In the genomic region with DNA sequence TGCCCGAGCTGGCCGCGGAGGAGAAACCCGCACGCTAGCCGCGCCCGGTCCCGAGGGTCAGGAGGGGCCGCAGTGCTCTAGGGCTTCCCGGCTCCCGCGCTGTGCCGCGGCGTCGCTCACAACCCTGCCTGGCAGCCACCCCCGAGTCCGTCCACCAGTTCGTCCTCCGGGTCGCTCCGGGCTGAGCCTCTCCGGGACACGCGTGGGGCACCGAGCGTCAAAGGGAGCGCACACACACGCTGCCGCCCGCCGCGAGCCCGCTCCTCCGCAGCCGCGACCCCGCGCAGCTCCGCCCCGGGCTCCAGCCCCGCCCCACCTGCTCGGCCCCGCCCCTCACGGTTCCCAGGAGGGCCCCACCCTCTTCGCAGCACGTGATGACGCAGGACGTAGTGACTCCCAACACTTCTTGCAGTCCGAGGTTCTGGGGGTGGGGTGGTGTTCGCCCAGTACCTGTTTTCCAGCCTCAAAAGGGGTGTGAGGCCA, we compare ENCODE assay signal across 8 mouse cellular contexts. TPM values are rescaled to one million over a fixed set of nuclear protein-coding genes. Genes with fewer than 3 reads are reported as not detected.
DNase-seq lines count a peak whose midpoint lies in the region; ATAC-seq and TF ChIP-seq lines count a peak whose summit lies in the region.

Gene Ahr (minus strand): TSS at position 285 of the 483 bp plus-strand sequence.

- H3ac ChIP-seq in myocyte (ENCODE audit: control insufficient read depth, insufficient read length), result peak within 1 kb of the TSS; percentile 69

- peak within 1 kb of the TSS; percentile 80 for H3K4me2 ChIP-seq in heart, embryonic 13.5 days
- peak within 1 kb of the TSS; percentile 99 for H3K4me2 ChIP-seq in liver, embryonic 11.5 days
- peak within 1 kb of the TSS; percentile 92 for H3K4me2 ChIP-seq in myocyte (ENCODE audit: low read depth)

- H3K79me2 ChIP-seq in myocyte (ENCODE audit: control insufficient read depth, insufficient read depth), result peaks cover 24% of the 10 kb centered on the region

- H3K27ac ChIP-seq in embryonic fibroblast, embryonic 13.5 days (ENCODE audit: insufficient read depth, low read length), result no peak within 1 kb of the TSS
- no peak within 1 kb of the TSS for H3K27ac ChIP-seq in heart, embryonic 13.5 days (replicated peaks)
- no peak within 1 kb of the TSS for H3K27ac ChIP-seq in liver, embryonic 11.5 days (ENCODE audit: low read depth, low read length)

- under 1% methylated on average over 41 of the region's 52 CpGs for WGBS in heart, embryonic 13.5 days
- under 1% methylated on average over 50 of the region's 52 CpGs for WGBS in liver, embryonic 11.5 days

- peak within 1 kb of the TSS; percentile 64 for H3K4me3 ChIP-seq in embryonic fibroblast, embryonic 13.5 days (ENCODE audit: insufficient read depth, low read length)
- peak within 1 kb of the TSS; percentile 60 for H3K4me3 ChIP-seq in heart, embryonic 13.5 days
- H3K4me3 ChIP-seq in liver, embryonic 11.5 days (ENCODE audit: low read depth, low read length), result peak within 1 kb of the TSS; percentile 81
- peak within 1 kb of the TSS; percentile 32 for H3K4me3 ChIP-seq in myocyte

- ATAC-seq in heart, embryonic 13.5 days (ENCODE audit: extremely low read depth, insufficient number of reproducible peaks, low FRiP score, low TSS enrichment), result peak; percentile 87
- ATAC-seq in liver, embryonic 11.5 days (replicated peaks; ENCODE audit: low FRiP score), result peak; percentile 98

- no peaks in the 10 kb centered on the region for H3K9me3 ChIP-seq in heart, embryonic 13.5 days
- H3K9me3 ChIP-seq in liver, embryonic 11.5 days (ENCODE audit: control insufficient read depth, low read length), result no peaks in the 10 kb centered on the region

- peak; percentile 89 for DNase-seq in A20 (ENCODE audit: low read depth, low spot score)
- peak; percentile 96 for DNase-seq in brain, adult 2 months (ENCODE audit: low read depth, low spot score)
- DNase-seq in kidney, postnatal 10 days, result peak; percentile 95
- peak; percentile 87 for DNase-seq in liver, embryonic 11.5 days (ENCODE audit: low spot score)
- peak; percentile 80 to 89 for DNase-seq in spleen, postnatal 4 days (ENCODE audit: low spot score in 2 of 2)

- H3K9ac ChIP-seq in heart, embryonic 13.5 days, result peak within 1 kb of the TSS; percentile 78
- peak within 1 kb of the TSS; percentile 73 for H3K9ac ChIP-seq in liver, embryonic 11.5 days (ENCODE audit: low read depth, low read length)

- peaks cover 4% of the 10 kb centered on the region; the same call in 1 of the 2 replicates for H3K4me1 ChIP-seq in embryonic fibroblast, embryonic 13.5 days (ENCODE audit: control insufficient read depth, insufficient read depth, low read length)
- H3K4me1 ChIP-seq in heart, embryonic 13.5 days, result 0 out of 2 replicates have a peak, but pooled peaks cover 3% of the 10 kb centered on the region
- H3K4me1 ChIP-seq in liver, embryonic 11.5 days (replicated peaks; ENCODE audit: control insufficient read depth, insufficient read depth, low read length), result no peaks in the 10 kb centered on the region; the same call in 1 of the 2 replicates

- TF ChIP-seq CTCF in embryonic fibroblast, embryonic 13.5 days (IDR thresholded peaks at IDR 0.05; ENCODE audit: borderline replicate concordance, insufficient read depth, low read length), result no peak

- no peaks in the 10 kb centered on the region for H3K36me3 ChIP-seq in heart, embryonic 13.5 days
- no peaks in the 10 kb centered on the region for H3K36me3 ChIP-seq in liver, embryonic 11.5 days (ENCODE audit: control insufficient read depth, insufficient read depth, low read length)
- H3K36me3 ChIP-seq in myocyte (ENCODE audit: control insufficient read depth, insufficient read depth), result no peaks in the 10 kb centered on the region

- peak; percentile 64 for TF ChIP-seq POLR2A in embryonic fibroblast, embryonic 13.5 days (IDR thresholded peaks at IDR 0.05; ENCODE audit: low read depth, low read length)
- peak; percentile 93 for TF ChIP-seq POLR2A in myocyte (IDR thresholded peaks at IDR 0.05; ENCODE audit: insufficient read length, low read depth)

- no peaks in the 10 kb centered on the region for H3K27me3 ChIP-seq in heart, embryonic 13.5 days (replicated peaks)
- no peaks in the 10 kb centered on the region for H3K27me3 ChIP-seq in liver, embryonic 11.5 days (replicated peaks; ENCODE audit: control insufficient read depth, insufficient read depth, low read length)
- no peaks in the 10 kb centered on the region for H3K27me3 ChIP-seq in myocyte (ENCODE audit: control insufficient read depth, insufficient read depth, insufficient read length)

TF ChIP-seq in myocyte, 11 proteins besides CTCF, POLR2A, EP300 and RAD21:
- TF ChIP-seq TCF12 (IDR thresholded peaks at IDR 0.05; ENCODE audit: insufficient read depth, poor library complexity, severe bottlenecking) (no peak), MYOG (IDR thresholded peaks at IDR 0.05; ENCODE audit: control insufficient read depth in 1 of 3, insufficient read depth in 1 of 3, insufficient read length in 2 of 3, low read depth in 2 of 3) (peak in 1 of 3 experiments; percentile 16), MYOD1 (IDR thresholded peaks at IDR 0.05; ENCODE audit: control insufficient read depth in 1 of 3, insufficient read length in 2 of 3, low read depth in 2 of 3) (peak in 1 of 3 experiments; percentile 29), E2F4 (IDR thresholded peaks at IDR 0.05; ENCODE audit: insufficient read depth) (no peak), POLR2AphosphoS2 (IDR thresholded peaks at IDR 0.05; ENCODE audit: insufficient read length, low read depth) (peak; percentile 92), MAX (IDR thresholded peaks at IDR 0.05; ENCODE audit: low read depth) (no peak), TCF3 (IDR thresholded peaks at IDR 0.05; ENCODE audit: insufficient read length, low read depth) (no peak), USF1 (IDR thresholded peaks at IDR 0.05; ENCODE audit: low read depth) (peak; percentile 82), CEBPB (IDR thresholded peaks at IDR 0.05; ENCODE audit: insufficient read depth, poor library complexity, severe bottlenecking) (no peak), SRF (IDR thresholded peaks at IDR 0.05; ENCODE audit: control insufficient read depth, insufficient read length, low read depth) (no peak), REST (IDR thresholded peaks at IDR 0.05; ENCODE audit: insufficient read depth, insufficient read length) (no peak)

RNA-seq across cellular contexts. Expression of gene Ahr, which starts in this region (rescaled TPM):
- 27.6 and 35.7 TPM in 2 replicates for polyA plus RNA-seq in embryonic fibroblast, embryonic 13.5 days (2011; ENCODE audit: insufficient read length, low read depth, missing spikeins)
- polyA plus RNA-seq in heart, embryonic 13.5 days (2015; fragmentation: Nextera tagmentation; extraction: Ambion mirVana), result 1.8 and 1.9 TPM in 2 replicates
- polyA plus RNA-seq in liver, embryonic 11.5 days (2014; fragmentation: Nextera tagmentation; extraction: Ambion mirVana), result 3.1 and 3.4 TPM in 2 replicates
- polyA plus RNA-seq in myocyte (2012; fragmentation: generic; extraction: Trizol), result 2.4 TPM
